Mouse (Mus musculus) forebrain, embryonic 10.5 days (tissue): ENCODE measurements at regions not wholly inside any gene's neighbourhood (a gene's known extent, or its start where the extent isn't known, plus 50 kb on each side); places are given as distances from the start of the nearest gene placed in this dataset.

Experiments
- DNase-seq: peaks from one replicate; pipeline ENCODE4 v3.0.0-alpha.2; 2017; ENCODE audit warnings: low spot score; ENCODE audit errors: extremely low spot score
- H3K27ac ChIP-seq: fragments of 300-500 bp; sonication (generic); 2 replicates; pipeline ENCODE4 v1.5.1; 2016; ENCODE audit warnings: mild to moderate bottlenecking
- H3K27me3 ChIP-seq: fragments of 300-500 bp; sonication (generic); 2 replicates; pipeline ENCODE4 v1.6.1; 2016; ENCODE audit warnings: mild to moderate bottlenecking; ENCODE audit not compliant: poor library complexity, severe bottlenecking
- H3K36me3 ChIP-seq: fragments of 300-500 bp; sonication (generic); replicated peaks from 2 replicates; pipeline ENCODE4 v1.6.1; 2016; ENCODE audit warnings: mild to moderate bottlenecking, moderate library complexity
- H3K4me1 ChIP-seq: fragments of 300-500 bp; sonication (generic); 2 replicates; pipeline ENCODE4 v1.6.1; 2016
- H3K4me3 ChIP-seq: fragments of 300-500 bp; sonication (generic); 2 replicates; pipeline ENCODE4 v1.5.1; 2016; ENCODE audit warnings: mild to moderate bottlenecking, moderate library complexity
- H3K9me3 ChIP-seq: fragments of 300-500 bp; sonication (generic); 2 replicates; pipeline ENCODE4 v1.6.1; 2016; ENCODE audit warnings: mild to moderate bottlenecking, moderate library complexity
- WGBS: fragments of 180-500 bp; shearing (Covaris S2); methylation state at CpG from one replicate; pipeline ENCODE4 v1.1.7; 2016; 5-methylcytosine and 5-hydroxymethylcytosine counted together

DNA sequence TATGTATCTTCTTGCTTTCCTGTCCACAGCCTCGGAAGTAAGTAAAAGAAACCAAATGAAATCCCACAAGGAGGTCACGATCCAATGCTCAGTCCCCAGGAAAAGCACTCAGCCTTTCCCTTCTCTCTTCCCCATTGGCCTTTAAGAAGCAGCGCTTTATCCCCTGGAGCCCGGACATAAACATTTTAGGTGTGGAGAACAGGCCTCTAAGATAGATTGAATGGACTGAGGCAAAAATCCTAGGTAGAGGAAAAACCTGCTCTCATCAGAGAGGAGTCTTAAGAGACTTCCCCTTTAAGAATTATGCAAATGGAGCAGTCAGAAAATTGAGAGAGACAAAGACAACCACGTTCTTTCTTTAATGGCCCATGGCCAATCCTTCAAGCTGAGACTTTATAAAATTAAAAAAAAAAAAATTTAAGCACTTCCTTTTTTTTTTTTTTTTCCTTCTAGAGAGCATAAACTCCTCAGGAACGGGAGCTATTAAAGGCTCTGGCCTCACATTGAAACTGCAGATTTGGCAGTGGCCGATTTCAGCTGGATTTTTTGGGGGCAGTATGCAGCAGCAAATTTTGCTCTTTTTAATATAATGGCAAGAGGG lies 1020.5 kb downstream of the 9330182O14Rik start:
- Histone ChIP-seq H3K27me3 (no peaks in the 10 kb centered on the region), H3K4me3 (peak overlapping the region; percentile 38), H3K4me1 (peaks cover 16% of the 10 kb centered on the region), H3K9me3 (no peaks in the 10 kb centered on the region), H3K27ac (peak overlapping the region; percentile 74), H3K36me3 (no peaks in the 10 kb centered on the region)
- WGBS = 24% methylated on average over 7 of the region's 7 CpGs
- DNase-seq = no peak

DNA sequence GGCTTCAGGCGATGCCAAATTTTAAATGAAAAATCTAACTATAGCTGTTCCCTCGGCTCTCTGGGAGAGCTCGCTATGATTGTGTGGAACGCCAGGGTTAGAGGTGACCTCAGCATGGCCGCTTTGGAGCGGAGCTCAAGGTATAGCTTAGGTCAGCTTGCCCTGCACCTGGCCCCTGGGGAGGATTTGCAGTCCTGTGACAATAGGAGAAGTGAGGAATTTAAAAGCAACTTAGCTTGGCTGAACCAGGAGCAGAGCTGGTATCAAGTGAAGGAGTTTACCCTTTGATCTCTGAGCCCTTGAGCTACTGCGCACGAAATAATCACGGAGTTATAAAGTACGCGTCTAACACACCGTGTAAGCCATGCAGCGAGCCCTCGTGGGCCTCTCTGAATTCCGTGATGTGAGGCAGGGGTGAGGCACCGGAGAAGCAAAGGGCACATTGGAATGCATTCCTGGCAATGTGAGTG lies 1021.0 kb downstream of the 9330182O14Rik start:
- Histone ChIP-seq H3K4me3 (peak overlapping the region; percentile 38), H3K36me3 (no peaks in the 10 kb centered on the region), H3K27me3 (no peaks in the 10 kb centered on the region), H3K9me3 (no peaks in the 10 kb centered on the region), H3K4me1 (peaks cover 16% of the 10 kb centered on the region), H3K27ac (peak overlapping the region; percentile 74)
- WGBS = 3% methylated on average over 16 of the region's 16 CpGs
- peak; percentile 27 for DNase-seq

DNA sequence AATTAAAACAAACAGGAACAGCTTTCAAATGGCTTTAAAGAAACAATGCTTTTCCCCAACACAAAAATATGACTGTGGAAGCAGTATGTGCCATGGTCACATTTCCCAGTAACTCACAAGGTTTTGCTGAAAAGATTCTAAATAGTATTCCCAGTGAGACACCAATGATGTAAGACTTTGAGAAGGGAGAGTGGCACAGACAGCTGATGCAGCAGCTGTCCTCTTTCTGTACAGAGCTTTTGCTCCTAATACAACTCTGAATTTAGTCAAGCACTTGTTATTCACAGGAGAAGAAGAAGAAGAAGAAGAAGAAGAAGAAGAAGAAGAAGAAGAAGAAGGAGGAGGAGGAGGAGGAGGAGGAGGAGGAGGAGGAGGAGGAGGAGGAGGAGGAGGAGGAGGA lies 1023.6 kb downstream of the 9330182O14Rik start:
- H3K27me3 ChIP-seq = no peaks in the 10 kb centered on the region
- no peak overlapping the region for H3K4me3 ChIP-seq
- no peaks in the 10 kb centered on the region for H3K9me3 ChIP-seq
- peaks cover 16% of the 10 kb centered on the region for H3K4me1 ChIP-seq
- H3K36me3 ChIP-seq = no peaks in the 10 kb centered on the region
- no peak overlapping the region for H3K27ac ChIP-seq
- no peak for DNase-seq

DNA sequence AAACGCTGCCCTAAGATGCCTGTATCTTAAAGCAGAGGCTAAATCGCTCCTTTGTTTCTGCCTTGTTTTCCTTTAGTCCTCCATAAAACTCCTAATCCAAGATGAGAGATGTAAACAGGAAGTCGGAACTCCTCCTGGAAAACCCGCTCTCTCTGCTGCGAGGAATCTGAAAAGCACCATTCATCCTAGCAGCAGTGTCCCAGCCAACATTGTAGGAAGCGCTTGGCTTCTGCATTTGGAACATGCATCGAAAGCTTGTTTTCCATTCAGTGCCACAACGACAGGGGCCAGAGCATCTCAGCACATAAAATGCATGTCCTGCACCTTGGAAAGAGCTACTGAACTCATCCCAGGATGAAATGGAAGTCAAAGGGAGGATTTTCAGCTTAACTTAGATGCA lies 1028.1 kb downstream of the 9330182O14Rik start:
- Histone ChIP-seq H3K4me1 (peaks cover 6% of the 10 kb centered on the region), H3K27ac (no peak overlapping the region), H3K4me3 (no peak overlapping the region), H3K27me3 (no peaks in the 10 kb centered on the region), H3K36me3 (no peaks in the 10 kb centered on the region), H3K9me3 (no peaks in the 10 kb centered on the region)
- 23% methylated on average over 8 of the region's 8 CpGs for WGBS
- no peak for DNase-seq

DNA sequence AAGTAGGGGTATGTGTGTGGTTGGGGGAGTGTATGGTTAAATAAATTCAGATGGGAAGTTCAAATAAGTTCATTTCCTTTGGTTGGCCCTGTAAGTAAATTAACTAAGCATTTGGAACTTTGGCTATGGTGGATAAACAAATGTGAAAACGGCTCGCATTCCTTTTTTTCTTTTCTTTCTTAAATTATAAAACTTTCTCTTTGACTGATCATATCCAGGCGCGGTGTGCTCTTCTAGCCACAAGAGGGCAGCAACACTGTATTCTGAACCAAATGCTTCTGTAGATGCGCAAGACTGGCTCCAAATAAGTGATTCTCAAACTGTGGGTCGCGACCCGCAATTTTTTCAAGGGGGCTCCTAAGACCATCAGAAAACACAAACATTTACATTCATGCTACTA lies 1028.6 kb downstream of the 9330182O14Rik start:
- H3K27me3 ChIP-seq = no peaks in the 10 kb centered on the region
- WGBS = 5% methylated on average over 8 of the region's 8 CpGs
- no peak overlapping the region for H3K27ac ChIP-seq
- H3K4me3 ChIP-seq = no peak overlapping the region
- no peaks in the 10 kb centered on the region for H3K9me3 ChIP-seq
- peaks cover 6% of the 10 kb centered on the region for H3K4me1 ChIP-seq
- no peaks in the 10 kb centered on the region for H3K36me3 ChIP-seq
- peak; percentile 37 for DNase-seq

DNA sequence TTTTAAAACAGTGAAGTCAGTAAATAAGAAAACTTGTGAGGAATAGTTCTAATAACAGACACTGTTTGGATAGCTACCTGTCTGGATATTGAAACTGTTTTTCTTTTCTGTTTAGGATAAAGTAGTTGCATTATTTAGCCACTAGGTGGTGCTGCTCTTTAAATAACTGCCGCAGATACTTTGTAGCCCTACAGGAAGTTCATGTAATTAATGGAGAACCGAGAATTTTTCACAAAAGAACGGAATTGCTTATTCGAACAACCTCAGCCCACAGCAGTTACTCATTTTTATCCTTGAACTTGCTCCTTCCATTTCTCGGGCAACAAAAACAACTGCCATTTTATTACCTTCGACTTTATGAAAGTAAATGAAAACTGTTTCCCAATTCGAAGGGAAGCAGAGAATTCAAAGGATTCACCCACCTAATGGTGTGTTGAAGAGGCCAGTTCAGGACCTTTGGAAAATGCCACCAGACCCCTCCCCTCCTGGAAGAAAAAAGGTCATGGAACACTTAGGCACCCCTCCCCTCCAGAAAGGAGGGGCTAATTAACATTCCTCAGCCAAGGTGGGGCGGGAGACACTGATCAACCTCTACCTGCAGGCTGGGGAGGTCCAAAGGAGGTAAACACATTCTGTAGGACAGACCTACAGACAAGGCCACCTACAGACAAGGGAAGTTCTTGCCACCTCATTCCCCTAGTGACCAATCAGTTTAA lies 1029.6 kb downstream of the 9330182O14Rik start:
- Histone ChIP-seq H3K27ac (peak overlapping the region; percentile 22; the same call in 1 of the 2 replicates), H3K9me3 (no peaks in the 10 kb centered on the region), H3K4me3 (peak overlapping the region; percentile 37), H3K4me1 (peaks cover 6% of the 10 kb centered on the region), H3K27me3 (no peaks in the 10 kb centered on the region), H3K36me3 (no peaks in the 10 kb centered on the region)
- 18% methylated on average over 8 of the region's 8 CpGs for WGBS
- DNase-seq = no peak

DNA sequence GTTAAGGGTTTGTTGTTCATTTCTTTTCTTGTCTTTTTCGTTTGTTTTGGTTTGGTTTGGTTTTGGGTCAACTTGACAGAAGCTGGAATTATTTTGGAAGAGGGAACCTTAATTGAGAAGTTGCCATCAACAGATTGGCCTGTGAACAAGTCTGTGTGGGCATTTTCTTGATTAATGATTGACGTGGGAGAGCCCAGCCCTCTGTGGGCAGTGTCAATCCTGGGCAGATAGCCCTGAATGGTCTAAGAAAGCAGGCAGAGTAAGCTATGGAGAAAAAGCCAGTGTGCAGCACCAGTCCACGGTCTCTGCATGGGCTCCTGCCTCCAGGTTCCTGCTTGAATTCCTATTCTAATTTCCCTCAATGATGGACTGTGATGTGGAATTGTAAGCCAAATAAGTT lies 1031.4 kb downstream of the 9330182O14Rik start:
- DNase-seq = no peak
- Histone ChIP-seq H3K27ac (no peak overlapping the region), H3K4me3 (no peak overlapping the region), H3K9me3 (no peaks in the 10 kb centered on the region), H3K4me1 (peaks cover 6% of the 10 kb centered on the region), H3K36me3 (no peaks in the 10 kb centered on the region), H3K27me3 (no peaks in the 10 kb centered on the region)
- WGBS = 87% methylated on average over 3 of the region's 3 CpGs

DNA sequence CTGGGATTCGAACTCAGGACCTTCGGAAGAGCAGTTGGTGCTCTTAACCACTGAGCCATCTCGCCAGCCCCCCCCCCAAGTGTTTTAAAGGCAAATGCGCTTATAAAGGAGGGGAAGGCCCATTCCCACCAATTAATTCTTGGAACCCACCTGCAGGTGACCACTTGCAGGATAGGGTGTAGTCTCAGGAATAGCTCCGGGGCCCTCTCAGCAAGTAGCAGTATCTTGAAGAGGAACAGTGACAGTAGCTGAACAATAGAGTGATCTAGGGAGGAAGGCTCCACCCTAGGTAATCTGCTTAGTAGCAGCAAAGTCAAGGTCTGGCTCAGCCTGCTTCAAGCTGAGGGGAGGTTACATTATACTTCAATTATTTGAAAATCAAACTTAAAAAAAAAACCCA lies 1056.6 kb downstream of the 9330182O14Rik start:
- Histone ChIP-seq H3K27ac (no peak overlapping the region), H3K27me3 (no peaks in the 10 kb centered on the region), H3K4me3 (no peak overlapping the region), H3K36me3 (no peaks in the 10 kb centered on the region), H3K9me3 (no peaks in the 10 kb centered on the region), H3K4me1 (no peaks in the 10 kb centered on the region)
- no peak for DNase-seq
- WGBS = 74% methylated on average over 5 of the region's 5 CpGs

DNA sequence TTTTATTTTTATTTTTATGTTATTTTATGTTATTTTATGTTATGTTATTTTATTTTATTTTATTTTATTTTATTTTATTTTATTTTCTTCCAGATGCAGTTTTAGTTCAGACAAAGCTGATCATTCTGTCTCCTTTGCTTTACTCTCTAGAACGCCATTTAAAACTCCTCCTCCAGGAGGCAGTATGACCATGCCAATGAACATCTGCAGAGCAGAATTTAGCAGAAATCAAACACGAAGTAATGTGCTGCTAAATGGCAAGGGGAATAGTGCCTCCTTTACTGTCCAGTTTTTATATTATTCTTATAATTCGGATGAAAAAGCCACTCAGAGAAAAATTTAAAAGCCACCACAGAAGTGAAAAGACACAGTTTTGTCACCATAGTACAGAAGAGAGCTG lies 1059.1 kb downstream of the 9330182O14Rik start:
- Histone ChIP-seq H3K27me3 (no peaks in the 10 kb centered on the region), H3K4me1 (no peaks in the 10 kb centered on the region), H3K27ac (no peak overlapping the region), H3K36me3 (no peaks in the 10 kb centered on the region), H3K4me3 (no peak overlapping the region), H3K9me3 (no peaks in the 10 kb centered on the region)
- DNase-seq = no peak
- 38% methylated on average over 3 of the region's 3 CpGs for WGBS

DNA sequence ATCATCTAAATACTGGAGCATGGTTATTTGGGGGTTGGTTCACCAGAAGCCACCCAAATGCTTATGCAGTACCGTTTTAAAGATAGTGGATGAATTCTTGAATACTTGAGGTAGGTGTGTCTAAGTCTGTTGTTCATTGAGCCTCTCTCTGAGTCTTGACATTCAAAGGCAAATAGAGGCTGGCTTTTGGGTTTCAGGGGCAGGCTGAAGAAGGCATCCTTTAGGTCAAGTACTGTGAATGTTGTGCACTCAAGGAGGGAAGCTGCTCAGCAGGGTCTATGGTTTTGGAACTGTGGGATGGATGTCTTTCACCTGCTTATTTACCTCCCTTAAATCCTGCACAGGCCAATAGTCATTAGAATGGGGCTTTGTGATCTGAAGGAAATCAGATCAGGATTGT lies 1089.6 kb downstream of the 9330182O14Rik start:
- no peak for DNase-seq
- H3K4me1 ChIP-seq = no peaks in the 10 kb centered on the region
- 89% methylated on average over 1 of the region's 1 CpGs for WGBS
- H3K27ac ChIP-seq = no peak overlapping the region
- H3K36me3 ChIP-seq = no peaks in the 10 kb centered on the region
- no peaks in the 10 kb centered on the region for H3K27me3 ChIP-seq
- H3K9me3 ChIP-seq = no peaks in the 10 kb centered on the region
- H3K4me3 ChIP-seq = no peak overlapping the region

DNA sequence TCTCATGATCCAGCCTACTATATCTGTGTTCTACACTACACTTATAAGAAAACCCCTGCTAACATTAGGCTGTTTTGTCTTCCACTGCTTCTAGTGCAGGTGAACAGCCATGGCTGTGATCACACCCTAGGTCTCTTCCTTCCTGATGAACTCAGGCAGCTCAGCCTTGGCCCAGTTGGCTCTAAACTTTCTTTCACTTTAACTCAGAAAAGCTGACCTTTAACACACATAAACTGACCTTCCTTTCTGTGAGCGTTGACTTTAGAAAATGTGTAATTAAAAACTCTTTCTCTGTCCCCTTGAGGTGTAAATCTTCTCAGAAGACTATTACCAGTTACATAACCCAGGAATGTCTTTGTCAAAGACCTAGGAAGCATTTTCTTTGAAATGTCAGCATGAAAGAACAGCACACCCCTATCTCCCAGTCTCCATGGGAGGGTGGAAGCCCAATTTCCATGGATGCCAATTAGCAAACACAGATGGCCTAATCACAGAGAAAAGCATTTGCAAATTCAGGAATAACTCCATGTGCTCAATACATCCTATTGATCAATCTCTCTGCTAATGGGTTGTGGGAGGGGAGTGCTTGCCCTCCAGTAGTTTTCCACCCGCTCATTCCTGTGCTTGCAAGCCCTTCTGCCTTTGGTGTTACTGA lies 1098.4 kb downstream of the 9330182O14Rik start:
- WGBS = 42% methylated on average over 2 of the region's 2 CpGs
- no peak for DNase-seq
- H3K4me1 ChIP-seq = peaks cover 5% of the 10 kb centered on the region; the same call in 1 of the 2 replicates
- H3K27me3 ChIP-seq = no peaks in the 10 kb centered on the region
- no peak overlapping the region for H3K4me3 ChIP-seq
- no peak overlapping the region for H3K27ac ChIP-seq
- no peaks in the 10 kb centered on the region for H3K36me3 ChIP-seq
- H3K9me3 ChIP-seq = no peaks in the 10 kb centered on the region
